Mouse (Mus musculus): Measurements from ENCODE around the gene Bpgm.

DNA sequence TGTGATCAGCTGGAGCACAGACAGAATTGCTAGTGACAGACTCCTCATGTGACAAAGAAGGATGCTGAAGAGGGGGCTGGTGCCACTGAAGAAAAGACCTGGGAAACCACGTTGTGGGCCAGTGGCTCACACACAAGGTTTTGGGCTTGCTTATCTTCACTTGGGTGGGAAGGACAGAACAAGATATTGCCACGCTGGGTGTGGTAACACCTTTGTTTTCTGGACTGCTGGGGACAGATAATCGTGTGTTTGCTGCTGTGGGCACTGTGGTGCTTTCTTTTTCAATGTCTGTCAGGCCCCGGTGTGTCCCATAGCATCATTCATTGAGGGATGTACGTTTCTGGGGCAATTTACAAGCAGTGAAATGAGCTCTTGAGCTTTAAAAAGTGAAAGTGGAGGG is 41.7 kb downstream of the Bpgm start:
- TF ChIP-seq CTCF (IDR thresholded peaks at IDR 0.05) (no peak), EP300 (IDR thresholded peaks at IDR 0.05) (no peak)
